Mouse (Mus musculus): Measurements from ENCODE around the gene Tmcc1.

GRCm38 (mm10) chr6:115991108-115991880 is 202.0 kb downstream of the Tmcc1 start:
- TF ChIP-seq USF1 (IDR thresholded peaks at IDR 0.05; ENCODE audit: low read depth, low read length) (no peak), POLR2A (IDR thresholded peaks at IDR 0.05; ENCODE audit: control insufficient read depth in 1 of 2, insufficient read depth in 1 of 2, low read depth in 1 of 2, low read length in 2 of 2, poor library complexity in 1 of 2) (no peak), CTCF (IDR thresholded peaks at IDR 0.05 in 2 of 3, conservative IDR thresholded peaks at IDR 0.05 in 1 of 3; ENCODE audit: control insufficient read depth in 1 of 3, insufficient read depth in 1 of 3, low read depth in 2 of 3, low read length in 3 of 3, poor library complexity in 1 of 3, severe bottlenecking in 1 of 3) (no peak), TCF12 (IDR thresholded peaks at IDR 0.05; ENCODE audit: low read depth, low read length) (no peak), SMC3 (IDR thresholded peaks at IDR 0.05; ENCODE audit: low read depth, low read length) (no peak), ELF1 (IDR thresholded peaks at IDR 0.05; ENCODE audit: low read depth, low read length) (no peak), ZKSCAN1 (IDR thresholded peaks at IDR 0.05; ENCODE audit: low read depth, low read length) (no peak), MXI1 (IDR thresholded peaks at IDR 0.05; ENCODE audit: low read depth, low read length) (no peak), RAD21 (IDR thresholded peaks at IDR 0.05; ENCODE audit: low read depth, low read length) (no peak), BHLHE40 (IDR thresholded peaks at IDR 0.05; ENCODE audit: borderline replicate concordance, low read depth, low read length) (no peak), GATA1 (IDR thresholded peaks at IDR 0.05; ENCODE audit: low read depth, low read length) (no peak)

All from MEL (cell line).